Mouse (Mus musculus) brain, embryonic 14.5 days (tissue): ENCODE results near the gene Atrip. TPM values are rescaled to one million over a fixed set of nuclear protein-coding genes. Genes with fewer than 3 reads are reported as not detected.

Experiments used
- DNase-seq: peaks from one replicate; pipeline ENCODE4 v3.0.0-alpha.2; 2011; ENCODE audit warnings: low read depth
- CTCF ChIP-seq: fragments of 200-500 bp; IDR thresholded peaks from 2 replicates; pipeline ENCODE4 v1.5.1; 2012; ENCODE audit warnings: inconsistent platforms, mild to moderate bottlenecking, moderate library complexity, borderline replicate concordance; ENCODE audit not compliant: insufficient read depth, insufficient read length; ENCODE audit errors: extremely low read depth
- POLR2A ChIP-seq: fragments of 200-500 bp; IDR thresholded peaks from 2 replicates; pipeline ENCODE4 v1.6.1; 2012; ENCODE audit warnings: mild to moderate bottlenecking, inconsistent platforms, borderline replicate concordance; ENCODE audit not compliant: poor library complexity, insufficient read depth, insufficient read length, severe bottlenecking; ENCODE audit errors: extremely low read depth
- polyA plus RNA-seq: library from polyadenylated mRNA; depleted of rRNA; stranded (reverse); fragments of >200 nt; gene quantifications from 2 replicates; pipeline ENCODE4 v1.2.3, GENCODE M21; 2012

Atrip gene
- polyA plus RNA-seq, 1 experiment, result 43.6 TPM

GRCm38 (mm10) chr9:109055271-109056030 lies 18.5 kb downstream of the Atrip start:
- no peak for DNase-seq
- TF ChIP-seq CTCF (no peak), POLR2A (no peak)

- DNase-seq, result peak; percentile 88
- TF ChIP-seq CTCF, result no peak
- no peak for TF ChIP-seq POLR2A
Measured at GRCm38 (mm10) chr9:109054712-109055111, 19.2 kb downstream of the Atrip start.

GRCm38 (mm10) chr9:109053851-109054250 lies 20.1 kb downstream of the Atrip start:
- no peak for TF ChIP-seq POLR2A
- no peak for TF ChIP-seq CTCF
- no peak for DNase-seq

GRCm38 (mm10) chr9:109053366-109053765 lies 20.6 kb downstream of the Atrip start:
- DNase-seq, result no peak
- TF ChIP-seq POLR2A (no peak), CTCF (no peak)

GRCm38 (mm10) chr9:109052490-109053260 lies 21.2 kb downstream of the Atrip start:
- no peak for DNase-seq
- TF ChIP-seq CTCF (no peak), POLR2A (no peak)

GRCm38 (mm10) chr9:109051651-109052489 lies 22.1 kb downstream of the Atrip start:
- DNase-seq, result no peak
- TF ChIP-seq CTCF (no peak), POLR2A (no peak)

- no peak for DNase-seq
Measured at GRCm38 (mm10) chr9:109051011-109051501, 22.9 kb downstream of the Atrip start.

GRCm38 (mm10) chr9:109050674-109050997 lies 23.3 kb downstream of the Atrip start:
- DNase-seq, result no peak
- TF ChIP-seq CTCF, result no peak
- TF ChIP-seq POLR2A, result no peak

More at GRCm38 (mm10) chr9:109051011-109051501, 22.9 kb downstream of the Atrip start:
- no peak for TF ChIP-seq CTCF
- no peak for TF ChIP-seq POLR2A

GRCm38 (mm10) chr9:109049996-109050673 lies 23.8 kb downstream of the Atrip start:
- DNase-seq, result no peak
- TF ChIP-seq POLR2A (no peak), CTCF (no peak)

GRCm38 (mm10) chr9:109049316-109049715 lies 24.6 kb downstream of the Atrip start:
- DNase-seq, result no peak
- no peak for TF ChIP-seq POLR2A
- no peak for TF ChIP-seq CTCF

- TF ChIP-seq POLR2A (no peak), CTCF (peak; percentile 66)
- peak; percentile 48 for DNase-seq
Measured at GRCm38 (mm10) chr9:109046306-109046705, 27.6 kb downstream of the Atrip start.

GRCm38 (mm10) chr9:109041351-109041750 lies 32.6 kb downstream of the Atrip start:
- no peak for DNase-seq
- TF ChIP-seq POLR2A (no peak), CTCF (no peak)
